Mouse (Mus musculus) Patski (cell line): Measurements from ENCODE around the gene Uvrag. TPM values are rescaled to one million over a fixed set of nuclear protein-coding genes. Genes with fewer than 3 reads are reported as not detected.

Experiments used
- ATAC-seq: fragments of 100-300 bp; one replicate; pipeline ENCODE4 v1.8.0; 2021
- CTCF ChIA-PET: fragments of 350-600 bp; sonication (Branson Sonifier 250); formaldehyde crosslinking; loops from one replicate; lab custom pipeline; 2022; ENCODE audit warnings: inconsistent platforms; lab: Charles Lee
- POLR2A ChIA-PET: fragments of 350-600 bp; sonication (Branson Sonifier 250); formaldehyde crosslinking; loops from one replicate; lab custom pipeline; 2022; ENCODE audit warnings: antibody characterized with exemption, inconsistent platforms; lab: Charles Lee
- DNase-seq: peaks from one replicate; pipeline ENCODE4 v3.0.0-alpha.2; 2011; ENCODE audit warnings: low read depth, low spot score
- H3K27me3 ChIP-seq: fragments of 371-371 bp; one replicate; pipeline ENCODE4 v1.5.1; 2021
- CTCF ChIP-seq: fragments of 100-300 bp; IDR thresholded peaks from one replicate; pipeline ENCODE4 v1.5.1; 2021
- in situ Hi-C: fragments of 300-500 bp; cut with MboI; formaldehyde crosslinking; loops from 3 replicates; pipeline ENCODE4 v1.11.1; 2018; ENCODE audit warnings: low pct_unique_long_range_greater_than_20kb, mixed read lengths
- polyA plus RNA-seq: library from polyadenylated mRNA; unstranded; gene quantifications from one replicate; pipeline ENCODE4 v1.2.3, GENCODE M21; 2021

Uvrag gene
- 29.6 TPM for polyA plus RNA-seq

DNA sequence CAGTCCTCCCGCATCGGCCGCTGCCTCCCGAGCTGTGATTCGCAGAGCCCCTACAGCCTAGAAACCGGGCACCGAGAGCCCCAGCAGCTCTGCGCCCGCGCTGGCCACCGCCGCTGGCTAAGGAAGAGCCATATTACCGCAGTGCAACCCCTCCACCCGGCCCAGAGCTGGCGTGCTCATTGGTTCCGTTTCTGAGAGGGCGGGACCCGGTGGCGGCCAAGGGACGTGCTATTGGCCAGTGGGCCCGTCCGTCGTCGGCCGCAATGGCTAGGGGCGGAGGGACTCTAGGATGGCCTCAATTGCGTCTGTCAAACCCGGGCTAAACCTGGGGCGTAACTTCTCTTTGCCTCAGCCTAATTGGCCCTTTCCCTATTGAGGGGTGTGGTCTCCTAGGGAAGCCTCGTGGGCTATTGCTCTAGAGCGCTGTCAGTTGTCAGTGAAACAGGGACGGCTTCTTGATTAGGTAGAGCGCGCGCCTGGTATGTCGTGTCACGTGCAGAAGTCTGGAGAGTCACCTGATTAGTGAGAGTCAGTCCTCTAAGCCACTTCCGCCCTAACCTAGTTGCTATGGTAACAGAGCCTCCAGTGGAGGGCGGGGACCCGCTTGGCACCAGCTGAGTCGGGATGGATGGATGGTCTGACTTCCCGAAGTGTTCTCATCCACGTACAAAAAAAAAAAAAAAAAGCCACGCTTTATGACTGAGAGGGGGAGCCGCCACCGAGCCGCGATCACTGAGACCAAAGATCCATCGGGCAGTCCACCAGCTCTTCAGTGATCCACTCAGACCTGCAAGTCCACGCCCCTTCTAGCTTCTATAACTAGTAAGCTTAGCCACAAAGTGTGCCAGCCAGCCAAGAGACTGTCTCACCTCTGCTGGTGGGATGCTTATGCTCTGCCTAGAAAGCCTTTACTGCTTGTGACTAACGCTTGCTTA is at the start of gene Uvrag:
Gene Uvrag, minus strand, starts transcription at position 158 of the 935 bp plus-strand sequence.
- POLR2A ChIA-PET, result interaction anchor here (0.6 to 1.2 kb wide), 3 partner anchors 10 to 34 kb away, joined by 4 to 5 read pairs (median 4); no protein-coding TSS in a partner anchor
- H3K27me3 ChIP-seq, result no peaks in the 10 kb centered on the region
- no peak for TF ChIP-seq CTCF
- DNase-seq (peak; percentile 97), ATAC-seq (peak; percentile 94)
- in situ Hi-C loops, result loop anchor here (5.0 kb wide), 1 partner anchor 34 kb away; no protein-coding TSS in a partner anchor
- CTCF ChIA-PET, result interaction anchor here (1.1 to 4.3 kb wide), 5 partner anchors 9 to 38 kb away, joined by 3 to 44 read pairs (median 4); no protein-coding TSS in a partner anchor

DNA sequence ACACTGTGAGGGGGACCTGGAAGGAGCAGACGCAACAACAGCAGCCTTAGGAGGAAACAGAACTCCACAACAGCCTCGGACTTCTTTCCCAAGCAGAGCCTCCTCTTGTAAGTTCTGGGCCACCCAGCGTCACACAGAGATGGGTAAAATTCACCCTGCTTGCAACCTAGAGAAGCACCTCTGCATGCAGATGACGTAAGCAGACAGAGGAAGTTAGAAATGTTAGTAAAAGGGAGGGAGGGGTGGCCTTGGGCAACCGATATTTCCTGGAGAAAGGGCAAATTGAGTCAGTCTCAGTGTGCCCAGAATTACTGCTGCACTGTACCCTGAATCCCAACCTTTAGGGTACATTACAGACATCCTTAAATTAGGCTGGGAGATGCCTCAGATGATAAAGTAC is 48.9 kb upstream of the Uvrag start:
- ATAC-seq (no peak), DNase-seq (no peak)
- peaks cover 23% of the 10 kb centered on the region for H3K27me3 ChIP-seq
- POLR2A ChIA-PET, result no interaction called here
- TF ChIP-seq CTCF, result no peak
- in situ Hi-C loops, result no loop called here
- CTCF ChIA-PET, result interaction anchor here (4.0 kb wide), 1 partner anchor 40 kb away, joined by 9 read pairs; no protein-coding TSS in a partner anchor

DNA sequence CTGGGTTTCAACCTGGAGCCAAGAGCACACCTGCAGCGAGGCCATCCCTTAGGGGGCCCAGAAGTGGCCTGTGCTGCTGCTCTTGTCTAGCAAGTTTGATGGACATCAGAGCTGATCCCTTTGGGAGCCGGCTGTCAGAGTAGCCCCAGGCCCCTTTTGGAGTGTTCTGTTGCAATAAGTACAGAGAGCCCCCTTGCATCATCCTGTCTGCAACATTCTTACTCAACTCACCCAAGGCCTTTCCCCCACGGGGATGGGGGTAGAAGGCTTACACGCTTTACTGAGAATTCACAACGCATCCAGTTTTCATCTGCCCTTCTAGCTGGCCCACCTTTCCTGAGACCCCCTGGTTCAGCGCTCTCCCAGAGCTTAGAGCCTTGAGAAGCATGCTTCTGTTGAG is 47.7 kb upstream of the Uvrag start:
- CTCF ChIA-PET, result interaction anchor here (0.7 to 4.0 kb wide), 2 partner anchors 38 to 41 kb away, joined by 3 to 9 read pairs; no protein-coding TSS in a partner anchor
- in situ Hi-C loops, result no loop called here
- POLR2A ChIA-PET, result no interaction called here
- ATAC-seq, result no peak
- DNase-seq, result no peak
- no peak for TF ChIP-seq CTCF
- peaks cover 15% of the 10 kb centered on the region for H3K27me3 ChIP-seq

GRCm38 (mm10) chr7:99187451-99187850 is 46.5 kb upstream of the Uvrag start:
- no peak for ATAC-seq
- in situ Hi-C loops, result no loop called here
- CTCF ChIA-PET, result interaction anchor here (4.0 kb wide), 1 partner anchor 42 kb away, joined by 9 read pairs; no protein-coding TSS in a partner anchor
- DNase-seq, result no peak
- TF ChIP-seq CTCF, result no peak
- peaks cover 11% of the 10 kb centered on the region for H3K27me3 ChIP-seq
- POLR2A ChIA-PET, result no interaction called here

DNA sequence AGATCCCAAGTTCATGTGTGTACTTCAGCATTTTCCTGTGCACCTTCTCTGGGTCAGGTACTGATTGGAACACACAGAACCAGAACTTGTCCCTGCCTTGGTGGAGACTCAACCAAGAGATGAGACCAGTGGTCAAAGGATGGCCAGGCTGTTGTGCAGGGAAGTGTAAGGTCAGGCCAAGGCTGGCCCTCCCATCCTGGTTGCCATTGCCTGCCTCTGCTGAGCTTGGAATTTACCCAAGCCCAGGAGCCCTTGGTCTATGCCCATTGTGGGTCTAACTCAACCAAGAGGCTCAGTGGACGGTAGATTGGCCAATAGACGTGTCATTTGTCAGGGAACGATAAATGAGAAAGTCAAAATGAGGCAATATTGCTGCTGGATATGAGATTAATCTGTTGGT is 44.5 kb upstream of the Uvrag start:
- CTCF ChIA-PET, result no interaction called here
- in situ Hi-C loops, result no loop called here
- POLR2A ChIA-PET, result no interaction called here
- ATAC-seq, result no peak
- no peak for DNase-seq
- peaks cover 3% of the 10 kb centered on the region for H3K27me3 ChIP-seq
- TF ChIP-seq CTCF, result no peak

GRCm38 (mm10) chr7:99183751-99184150 is 42.8 kb upstream of the Uvrag start:
- POLR2A ChIA-PET, result no interaction called here
- peaks cover 3% of the 10 kb centered on the region for H3K27me3 ChIP-seq
- no peak for TF ChIP-seq CTCF
- ATAC-seq (no peak), DNase-seq (no peak)
- CTCF ChIA-PET, result no interaction called here
- in situ Hi-C loops, result no loop called here

- TF ChIP-seq CTCF, result no peak
- POLR2A ChIA-PET, result interaction anchor here (0.7 kb wide), 1 partner anchor 13 kb away, joined by 3 read pairs; no protein-coding TSS in a partner anchor
- ATAC-seq (peak; percentile 75), DNase-seq (peak; percentile 75)
- in situ Hi-C loops, result no loop called here
- CTCF ChIA-PET, result interaction anchor here (1.1 to 1.5 kb wide), 3 partner anchors 29 to 67 kb away, joined by 3 to 4 read pairs (median 3); no protein-coding TSS in a partner anchor
- H3K27me3 ChIP-seq, result peaks cover 8% of the 10 kb centered on the region
Observed at GRCm38 (mm10) chr7:99182432-99183172, 41.7 kb upstream of the Uvrag start, which contains the start of gene Dgat2. Gene Dgat2, minus strand, starts transcription at chr7:99182719.

DNA sequence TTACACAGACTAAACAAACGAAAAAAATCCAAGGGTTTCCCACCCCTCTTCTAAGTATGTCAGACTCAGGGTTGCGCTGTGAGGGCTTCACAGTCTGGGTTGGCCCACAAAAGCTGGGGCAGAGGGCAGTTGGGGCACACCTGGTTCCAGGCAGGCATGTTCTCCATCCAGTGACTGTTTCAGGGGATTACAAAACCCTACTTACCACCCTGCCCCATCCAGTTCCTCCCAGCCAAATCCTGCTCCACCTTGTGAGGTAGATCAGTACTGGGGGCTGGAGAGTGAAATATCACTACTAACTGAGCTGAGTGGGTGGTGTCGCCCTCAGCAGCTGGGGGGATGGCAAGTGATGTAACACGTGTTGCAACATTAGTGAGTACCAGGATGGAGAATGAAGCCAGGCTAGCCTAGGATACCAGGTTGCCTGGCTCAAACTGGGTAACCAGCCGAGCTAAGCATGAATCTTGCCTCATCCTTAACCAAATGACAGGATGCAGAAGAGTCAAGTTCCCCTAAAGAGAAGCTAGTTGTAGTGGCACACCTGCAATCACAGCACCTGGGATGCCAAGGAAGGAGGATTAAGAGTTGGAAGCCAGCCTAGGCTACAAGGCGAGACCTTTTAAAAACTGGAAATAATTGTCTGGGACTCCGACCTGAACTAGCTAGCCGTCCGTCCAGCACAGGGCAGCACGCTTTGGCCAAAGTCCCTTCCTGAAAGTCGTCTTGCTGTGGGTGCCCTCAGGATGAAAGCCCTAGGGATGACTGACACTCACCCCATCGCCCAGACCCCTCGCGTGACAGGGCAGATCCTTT is 40.9 kb upstream of the Uvrag start:
- ChIA-PET POLR2A (interaction anchor here (0.7 kb wide), 1 partner anchor 14 kb away, joined by 3 read pairs; no protein-coding TSS in a partner anchor), CTCF (interaction anchor here (1.2 to 1.5 kb wide), 2 partner anchors 28 to 31 kb away, joined by 3 read pairs; no protein-coding TSS in a partner anchor)
- DNase-seq (no peak), ATAC-seq (no peak)
- TF ChIP-seq CTCF, result no peak
- in situ Hi-C loops, result no loop called here
- H3K27me3 ChIP-seq, result peaks cover 8% of the 10 kb centered on the region

GRCm38 (mm10) chr7:99180162-99180561 is 39.2 kb upstream of the Uvrag start:
- no peak for ATAC-seq
- POLR2A ChIA-PET, result interaction anchor here (0.6 kb wide), 1 partner anchor 249 kb away, joined by 3 read pairs; no protein-coding TSS in a partner anchor
- H3K27me3 ChIP-seq, result peaks cover 6% of the 10 kb centered on the region

More at GRCm38 (mm10) chr7:99180162-99180561, 39.2 kb upstream of the Uvrag start:
- CTCF ChIA-PET, result interaction anchor here (1.1 kb wide), 1 partner anchor 29 kb away, joined by 4 read pairs; no protein-coding TSS in a partner anchor
- TF ChIP-seq CTCF, result no peak
- in situ Hi-C loops, result no loop called here
- DNase-seq, result no peak
